Mouse (Mus musculus) heart, adult 18-20 months (tissue): ENCODE data around the gene Ppp1r14a. TPM values are rescaled to one million over a fixed set of nuclear protein-coding genes. Genes with fewer than 3 reads are reported as not detected.
A peak's percentile ranks its signal among the peaks of the same experiment; 100 is the strongest.

Experiments
- DNase-seq, 2 experiments: peaks; one replicate each; pipeline ENCODE4 v3.0.0; 2021 to 2022; ENCODE audit warnings: mixed read lengths in 1 of 2
- total RNA-seq, 2 experiments: library from RNA; stranded (reverse); gene quantifications; 2 replicates each; pipeline ENCODE4 v1.2.3; 2021

The Ppp1r14a gene
- total RNA-seq, 2 experiments from 2014 or later = 5.8 to 7.5 TPM

DNA sequence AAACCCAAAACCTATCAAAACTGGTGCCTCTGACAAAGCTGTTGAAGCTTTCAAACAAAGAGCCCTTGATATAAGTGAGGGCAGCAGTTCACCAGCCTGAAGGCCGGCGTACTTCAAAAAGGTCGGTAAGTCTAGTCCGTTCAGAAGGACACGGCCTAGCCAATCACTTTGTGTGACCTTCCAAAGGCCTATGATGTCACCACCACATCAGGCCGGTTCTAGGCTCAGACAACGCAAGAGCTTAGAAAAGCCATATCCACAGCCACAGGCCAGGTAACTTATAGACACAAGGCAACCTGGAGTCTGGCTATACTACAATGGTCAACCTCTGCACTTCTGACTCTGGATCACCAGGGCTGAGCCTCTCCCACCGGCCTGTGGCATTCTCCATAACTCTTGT lies 9.2 kb upstream of the Ppp1r14a start:
- DNase-seq = no peak

- DNase-seq = no peak
These were observed 8.3 kb upstream of the Ppp1r14a start for GRCm38 (mm10) chr7:29280801-29281200.

GRCm38 (mm10) chr7:29281201-29282073 lies 7.7 kb upstream of the Ppp1r14a start, which contains the start of gene Spint2:
Gene Spint2, minus strand, starts transcription at chr7:29281912.
- DNase-seq = peak; percentile 56 to 62

DNA sequence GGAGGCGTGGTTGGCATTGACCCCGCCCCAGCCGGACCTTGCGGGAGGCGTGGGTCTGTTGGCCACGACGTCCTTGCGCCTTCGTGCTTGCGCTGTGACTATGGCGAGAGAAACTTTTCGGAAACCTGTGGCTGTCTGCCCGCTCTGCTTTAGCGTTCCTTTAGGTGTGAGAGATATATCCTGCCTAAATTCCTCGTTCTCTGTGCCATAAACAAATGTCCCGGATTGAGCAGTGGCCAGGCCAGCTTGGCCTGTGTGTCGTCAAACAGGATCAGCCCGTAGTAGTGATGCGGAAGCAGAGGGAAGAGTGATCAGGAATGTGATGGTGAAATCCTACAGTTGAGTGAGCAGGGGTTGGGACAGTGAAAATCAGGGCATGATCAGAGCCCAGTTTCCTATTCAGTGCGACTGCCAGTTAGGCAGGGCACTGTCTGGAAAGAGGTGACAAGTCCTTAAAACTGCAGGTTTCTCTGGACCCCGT lies 7.0 kb upstream of the Ppp1r14a start:
- DNase-seq = no peak

DNA sequence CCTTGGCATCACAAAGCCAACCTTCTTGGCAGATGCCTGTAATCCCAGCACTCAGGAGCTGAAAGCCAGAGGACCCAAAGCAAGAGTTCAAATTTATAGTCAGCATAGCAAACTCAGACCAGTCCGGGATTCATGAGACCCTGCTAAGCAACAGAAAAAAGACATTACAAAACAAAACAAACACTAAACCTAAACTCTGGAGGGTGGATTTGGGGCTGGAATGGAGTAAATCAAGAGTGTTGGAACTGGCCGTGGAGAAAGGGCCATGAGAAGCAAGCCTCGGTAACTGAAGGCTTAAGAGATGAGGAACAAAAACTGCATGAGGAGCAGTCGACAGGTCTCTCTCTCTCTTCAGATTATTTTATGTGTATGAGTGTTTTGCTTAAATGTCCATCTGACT lies 5.2 kb upstream of the Ppp1r14a start:
- no peak for DNase-seq

GRCm38 (mm10) chr7:29284523-29284922 lies 4.6 kb upstream of the Ppp1r14a start:
- DNase-seq = no peak

- DNase-seq = no peak
These were observed 1.6 kb upstream of the Ppp1r14a start for GRCm38 (mm10) chr7:29287481-29287880.

- no peak for DNase-seq
These were observed 1.0 kb upstream of the Ppp1r14a start for GRCm38 (mm10) chr7:29288079-29288478.

- DNase-seq = no peak
These were observed 748 bp downstream of the Ppp1r14a start for GRCm38 (mm10) chr7:29289856-29290255.

DNA sequence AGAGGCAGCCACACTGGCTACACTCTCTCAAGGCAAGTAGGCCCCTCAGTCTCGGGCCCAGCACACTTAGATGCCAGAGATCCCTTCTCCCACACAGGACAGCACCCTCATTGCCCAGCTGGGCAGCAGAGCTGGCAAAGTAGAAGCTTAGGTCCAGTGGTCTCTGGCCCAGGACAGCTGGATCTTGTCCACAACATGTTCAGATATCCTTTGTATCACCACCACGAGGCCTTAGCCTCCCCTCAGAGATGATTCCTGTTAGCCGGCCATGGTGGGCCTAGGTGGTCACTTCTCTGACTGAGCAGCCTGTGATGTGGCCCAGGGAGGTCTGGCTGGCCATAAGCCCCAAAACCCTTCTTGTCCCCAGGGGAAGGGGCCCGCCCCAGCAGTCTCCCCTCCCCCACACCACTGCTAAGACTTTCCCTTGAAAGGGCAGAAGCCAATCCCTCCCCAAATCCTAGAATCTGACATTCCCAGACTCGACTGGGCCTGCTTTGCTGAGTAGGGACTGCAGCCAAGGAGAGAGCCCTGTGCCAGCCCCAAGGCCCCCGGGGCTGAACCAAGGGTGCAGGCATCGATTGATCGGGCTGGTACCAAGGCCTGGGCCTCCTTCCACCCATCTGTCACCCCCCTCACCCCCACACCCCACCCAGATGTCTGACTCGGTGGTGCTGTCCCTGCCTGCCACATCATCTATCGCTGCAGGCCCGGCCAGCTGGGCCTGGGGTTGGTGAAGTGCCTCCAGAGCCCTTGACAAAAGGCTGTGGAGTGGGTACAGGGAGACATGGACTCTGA lies 1.8 kb downstream of the Ppp1r14a start:
- DNase-seq = no peak

- no peak for DNase-seq
These were observed 2.7 kb downstream of the Ppp1r14a start for GRCm38 (mm10) chr7:29291616-29292457.

DNA sequence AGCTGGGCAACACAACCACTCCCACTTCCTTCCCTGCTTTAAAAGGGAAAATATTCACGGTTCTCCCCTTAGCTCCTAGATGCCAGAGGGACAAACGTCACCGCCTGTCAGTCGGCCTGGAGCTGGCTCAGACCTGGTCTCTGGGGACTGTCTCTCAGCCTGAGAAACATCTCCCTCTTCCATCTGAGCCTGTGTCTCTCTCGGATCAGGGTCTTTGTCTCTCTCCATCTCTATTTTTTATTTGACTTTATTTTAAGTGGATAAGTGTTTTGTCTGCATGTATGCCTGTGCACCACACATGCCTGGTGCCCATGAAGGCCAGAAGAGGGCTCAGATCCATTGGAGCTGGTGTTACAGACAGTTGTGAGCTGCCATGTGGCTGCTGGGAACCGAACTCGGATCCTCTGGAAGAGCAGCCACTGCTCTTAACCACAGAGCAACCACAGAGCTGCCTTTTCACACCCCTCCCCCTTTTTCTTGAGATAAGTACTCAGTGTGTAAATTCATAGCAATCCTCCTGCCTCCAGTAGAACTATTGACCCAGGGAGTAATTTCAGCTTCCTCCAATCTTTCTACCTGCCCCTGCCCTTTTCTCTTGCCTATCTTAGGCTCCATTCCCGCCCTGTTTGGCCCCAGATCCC lies 3.5 kb downstream of the Ppp1r14a start:
- peak; percentile 66 to 82 for DNase-seq

- peak; percentile 67 to 69 for DNase-seq
These were observed 4.3 kb downstream of the Ppp1r14a start for GRCm38 (mm10) chr7:29293131-29294065.

- DNase-seq = no peak
These were observed 5.1 kb downstream of the Ppp1r14a start for GRCm38 (mm10) chr7:29294111-29294761.

DNA sequence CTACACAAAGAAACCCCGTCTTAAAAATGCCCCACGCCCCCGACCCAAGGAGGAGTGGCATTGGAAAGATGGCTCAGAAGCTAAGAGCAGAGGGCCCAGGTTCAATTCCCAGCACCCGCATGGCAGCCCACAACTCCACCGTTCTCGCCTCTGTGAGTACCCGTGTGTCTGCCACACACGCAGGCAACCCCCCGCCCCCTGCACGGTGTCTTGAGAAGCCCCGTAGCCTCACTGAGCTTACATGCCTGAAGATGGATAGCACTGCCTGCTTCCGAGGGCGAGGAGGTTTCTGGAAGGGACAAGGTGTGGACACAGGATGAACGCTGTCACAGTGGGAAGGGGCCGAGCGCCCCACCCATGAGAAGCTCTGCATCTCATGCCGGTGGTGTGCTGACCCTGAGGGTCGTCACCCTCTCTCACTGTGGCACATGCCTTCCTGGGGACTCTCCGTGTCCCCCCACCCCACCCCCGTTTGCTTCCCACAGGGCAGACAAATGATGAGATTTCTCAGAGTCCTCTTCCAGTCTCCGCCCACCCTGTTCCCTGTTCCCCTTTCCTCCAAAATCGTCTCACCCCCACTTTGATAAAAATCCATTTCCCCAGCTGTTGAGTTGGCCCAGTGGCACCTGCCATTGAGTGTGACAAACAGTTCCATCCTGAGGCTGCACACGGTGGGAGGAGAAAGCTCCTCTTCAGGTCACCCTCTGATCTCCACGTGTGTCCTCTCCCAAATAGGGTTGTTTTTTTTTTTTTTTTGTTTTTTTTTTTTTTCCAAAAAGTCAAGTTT lies 6.9 kb downstream of the Ppp1r14a start:
- DNase-seq = no peak

DNA sequence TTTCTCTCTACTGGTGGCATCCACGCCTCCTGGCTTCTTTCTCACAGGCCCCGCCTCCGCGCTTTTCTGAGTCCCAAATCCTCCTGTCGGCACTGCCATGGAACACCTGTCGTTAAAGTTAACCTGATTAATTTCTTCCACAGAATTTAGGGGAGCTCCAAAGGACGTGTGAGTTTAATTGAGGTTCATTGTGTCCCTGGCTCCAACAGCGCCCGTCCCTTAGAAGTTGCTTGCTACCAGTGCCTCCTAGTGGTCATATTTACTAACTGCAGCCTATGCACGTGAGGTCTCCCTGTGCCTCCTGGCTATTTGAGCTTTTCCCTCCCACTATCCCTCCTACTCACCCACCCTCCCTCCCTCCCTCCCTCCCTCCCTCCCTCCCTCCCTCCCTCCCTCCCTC lies 7.9 kb downstream of the Ppp1r14a start:
- peak; percentile 78 to 80 for DNase-seq

DNA sequence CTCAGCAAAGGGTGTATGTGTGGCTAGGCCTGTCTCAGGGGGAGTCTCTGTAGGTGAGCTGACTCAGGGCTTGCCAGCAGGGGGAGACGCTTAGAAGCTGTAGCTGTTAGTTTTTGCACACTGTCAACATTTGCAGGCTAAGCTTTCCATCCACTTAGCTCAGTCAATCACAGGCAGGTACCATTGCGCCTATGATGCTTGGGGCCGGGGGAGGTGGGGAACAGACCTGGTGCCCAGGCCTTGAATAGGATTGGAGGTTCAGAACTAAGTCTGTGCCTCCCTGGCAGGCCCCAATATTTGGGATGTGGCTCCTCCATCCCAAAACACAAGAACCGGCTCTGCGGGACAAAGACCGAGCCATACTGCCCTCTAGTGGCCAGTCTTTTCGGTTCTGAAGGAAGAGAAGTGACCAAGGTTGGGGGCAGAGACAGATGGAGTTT lies 12.0 kb downstream of the Ppp1r14a start:
- DNase-seq = peak; percentile 61 to 85

- no peak for DNase-seq
These were observed 13.5 kb downstream of the Ppp1r14a start for GRCm38 (mm10) chr7:29302641-29303040.
